Mouse (Mus musculus) lung, adult 2 months (tissue): ENCODE data around the gene Sh3tc1.

ENCODE experiments used
- CTCF ChIP-seq: fragments of 200-500 bp; IDR thresholded peaks from 2 replicates; pipeline ENCODE4 v1.5.1; 2011; ENCODE audit warnings: mild to moderate bottlenecking, low read length, control low read depth; ENCODE audit not compliant: insufficient read depth
- POLR2A ChIP-seq: fragments of 200-500 bp; IDR thresholded peaks from 2 replicates; pipeline ENCODE4 v1.6.1; 2011; ENCODE audit warnings: low read depth, mild to moderate bottlenecking, control low read depth, low read length, borderline replicate concordance; ENCODE audit errors: extremely low read depth

- TF ChIP-seq CTCF (no peak), POLR2A (no peak)
Observed at GRCm38 (mm10) chr5:35693638-35694037, 46.1 kb downstream of the Sh3tc1 start.
